In the genomic region with DNA sequence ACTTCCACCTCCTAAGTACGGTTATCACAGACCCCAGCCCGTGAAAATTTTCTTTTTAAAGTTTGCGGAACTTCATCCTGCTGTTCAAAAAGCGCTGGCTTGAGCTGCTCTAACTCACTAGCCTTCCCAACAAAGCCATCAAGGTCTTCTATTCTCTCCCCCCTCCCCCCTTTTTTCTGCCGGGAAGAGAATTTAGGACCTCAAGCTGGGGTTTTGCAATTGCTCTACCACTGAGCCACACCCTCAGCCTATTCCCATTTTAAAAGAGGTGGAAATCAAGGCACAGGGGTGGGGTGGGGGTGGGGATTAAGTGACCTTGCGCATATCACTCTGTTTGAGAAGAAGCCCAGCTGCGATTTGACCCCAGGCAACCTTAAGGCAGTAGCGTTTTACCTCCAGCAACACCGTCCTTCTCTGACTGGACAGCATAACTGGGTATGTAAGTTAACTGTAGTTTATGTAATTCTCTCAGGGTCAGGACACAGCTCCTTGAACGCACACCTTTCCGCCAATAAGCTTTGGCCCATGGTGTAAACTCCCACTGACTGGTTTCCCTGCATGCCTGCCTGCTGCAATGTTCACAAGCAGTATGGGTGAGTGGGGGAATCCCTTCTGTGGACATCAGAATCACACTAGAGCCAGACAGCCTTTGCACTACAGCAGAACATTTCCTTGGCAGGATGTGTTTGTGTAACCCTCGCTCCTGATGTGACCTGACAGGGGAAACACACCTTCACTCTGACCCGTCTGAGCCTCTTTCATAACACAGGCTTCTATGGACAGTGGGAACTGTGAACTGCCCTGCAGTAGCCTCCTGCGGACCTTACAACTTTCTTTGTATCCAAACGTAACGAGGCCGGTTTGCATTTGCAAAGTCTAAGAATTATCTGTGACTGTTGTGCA, we compare ENCODE assay signal across 30 mouse cellular contexts. TPM values are rescaled to one million over a fixed set of nuclear protein-coding genes. Genes with fewer than 3 reads are reported as not detected.
A peak's percentile ranks its signal among the peaks of the same experiment; 100 is the strongest.
DNase-seq lines count a peak whose midpoint lies in the region; ATAC-seq lines count a peak whose summit lies in the region.
"Had no signal": no experiment of that assay in that cellular context is flagged by ENCODE, and none has a peak within 500 bp of the region (broad histone marks: within the 10 kb centered on the region; RNA-seq: fewer than 3 reads in every experiment).

No protein-coding gene starts in this region.

- H3K27ac ChIP-seq in heart, embryonic 11.5 days (ENCODE audit: low read depth, low read length) = no peak overlapping the region
- peak overlapping the region; percentile 59 for H3K27ac ChIP-seq in liver, embryonic 16.5 days (ENCODE audit: low read length)
- 0 out of 2 replicates have a peak overlapping the region, but pooled peaks have one; percentile 12 for H3K27ac ChIP-seq in limb, embryonic 10.5 days
- H3K27ac ChIP-seq: embryonic facial prominence, embryonic 12.5 days; forebrain, embryonic 13.5 days; hindbrain, embryonic 13.5 days; kidney, postnatal 0 days; limb, embryonic 12.5 days; midbrain, embryonic 12.5 days had no signal

- no peaks in the 10 kb centered on the region for H3K27me3 ChIP-seq in heart, embryonic 11.5 days (ENCODE audit: control insufficient read depth, insufficient read depth, low read length)
- H3K27me3 ChIP-seq in liver, embryonic 16.5 days (ENCODE audit: control insufficient read depth, insufficient read depth, low read depth, low read length) = no peaks in the 10 kb centered on the region
- no peaks in the 10 kb centered on the region for H3K27me3 ChIP-seq in limb, embryonic 10.5 days (ENCODE audit: low read depth, poor library complexity, severe bottlenecking)
- H3K27me3 ChIP-seq: embryonic facial prominence, embryonic 12.5 days; forebrain, embryonic 13.5 days; limb, embryonic 12.5 days; Patski had no signal

- H3K9ac ChIP-seq in heart, embryonic 11.5 days (ENCODE audit: low read depth, low read length) = 0 out of 2 replicates have a peak overlapping the region, but pooled peaks have one; percentile 22
- no peak overlapping the region for H3K9ac ChIP-seq in liver, embryonic 16.5 days (ENCODE audit: low read depth, low read length)
- H3K9ac ChIP-seq: embryonic facial prominence, embryonic 12.5 days; forebrain, embryonic 13.5 days; hindbrain, embryonic 13.5 days; limb, embryonic 12.5 days; midbrain, embryonic 12.5 days had no signal

- H3K9me3 ChIP-seq in heart, embryonic 11.5 days (replicated peaks; ENCODE audit: control insufficient read depth, low read length) = no peaks in the 10 kb centered on the region
- H3K9me3 ChIP-seq in liver, embryonic 16.5 days (replicated peaks; ENCODE audit: control insufficient read depth, low read length) = no peaks in the 10 kb centered on the region
- H3K9me3 ChIP-seq in limb, embryonic 10.5 days (replicated peaks) = no peaks in the 10 kb centered on the region
- H3K9me3 ChIP-seq: embryonic facial prominence, embryonic 12.5 days; forebrain, embryonic 13.5 days; G1E; hindbrain, embryonic 13.5 days; limb, embryonic 12.5 days; midbrain, embryonic 12.5 days had no signal

- 32% methylated on average over 17 of the region's 17 CpGs for WGBS in heart, embryonic 11.5 days (ENCODE audit: insufficient replicate concordance)
- WGBS in liver, embryonic 16.5 days (ENCODE audit: insufficient replicate concordance) = 48% methylated on average over 17 of the region's 17 CpGs
- WGBS in limb, embryonic 10.5 days = 28% methylated on average over 17 of the region's 17 CpGs

- peak; percentile 5 for DNase-seq in adrenal gland, postnatal 10 days
- DNase-seq in adrenal gland, adult 2 months = no peak
- DNase-seq in heart, adult 9 months (ENCODE audit: low spot score in 2 of 2) = no peak
- no peak for DNase-seq in liver
- DNase-seq in limb, embryonic 10.5 days (ENCODE audit: low spot score) = no peak
- DNase-seq in urinary bladder, adult 2 months (ENCODE audit: low spot score) = no peak
- DNase-seq: adrenal gland, postnatal 14 days; cerebellum, postnatal 10 days; heart, postnatal 36 days; kidney, adult 18-20 months; lung, postnatal 14 days; retina, postnatal 1 day had no signal

- no peak overlapping the region for H3K4me3 ChIP-seq in heart, embryonic 11.5 days (ENCODE audit: low read depth, low read length)
- no peak overlapping the region for H3K4me3 ChIP-seq in liver, embryonic 16.5 days (ENCODE audit: low read depth, low read length)
- no peak overlapping the region for H3K4me3 ChIP-seq in limb, embryonic 10.5 days
- H3K4me3 ChIP-seq: embryonic facial prominence, embryonic 12.5 days; forebrain, embryonic 13.5 days; hindbrain, embryonic 13.5 days; limb, embryonic 12.5 days; midbrain, embryonic 12.5 days had no signal

- H3K36me3 ChIP-seq in heart, embryonic 11.5 days (ENCODE audit: control insufficient read depth, insufficient read depth, low read length) = no peaks in the 10 kb centered on the region
- no peaks in the 10 kb centered on the region for H3K36me3 ChIP-seq in liver, embryonic 16.5 days (ENCODE audit: control insufficient read depth, insufficient read depth)
- H3K36me3 ChIP-seq in limb, embryonic 10.5 days = no peaks in the 10 kb centered on the region
- H3K36me3 ChIP-seq: embryonic facial prominence, embryonic 12.5 days; G1E; hindbrain, embryonic 13.5 days; limb, embryonic 12.5 days; midbrain, embryonic 12.5 days had no signal

- ATAC-seq in heart, embryonic 11.5 days (replicated peaks; ENCODE audit: insufficient number of reproducible peaks, low FRiP score, low TSS enrichment) = no peak
- ATAC-seq in liver, embryonic 16.5 days (ENCODE audit: low read depth) = no peak
- ATAC-seq: activated CD4-positive, CD25-positive, alpha-beta regulatory T cell, adult 4 months; forebrain, embryonic 13.5 days; Patski had no signal

- peaks cover 8% of the 10 kb centered on the region for H3K4me1 ChIP-seq in heart, embryonic 11.5 days (ENCODE audit: control insufficient read depth, insufficient read depth, low read length)
- H3K4me1 ChIP-seq in liver, embryonic 16.5 days (ENCODE audit: control insufficient read depth, low read depth, low read length) = peaks cover 21% of the 10 kb centered on the region
- H3K4me1 ChIP-seq in limb, embryonic 10.5 days = peaks cover 28% of the 10 kb centered on the region

- H3K4me2 ChIP-seq in heart, embryonic 11.5 days = no peak overlapping the region
- no peak overlapping the region for H3K4me2 ChIP-seq in liver, embryonic 16.5 days (ENCODE audit: low read depth, low read length)
- H3K4me2 ChIP-seq: embryonic facial prominence, embryonic 12.5 days; forebrain, embryonic 13.5 days; hindbrain, embryonic 13.5 days; limb, embryonic 12.5 days; midbrain, embryonic 12.5 days had no signal

RNA-seq across cellular contexts. Expression of a gene that starts 3.3 kb away (rescaled TPM):
- total RNA-seq in adrenal gland, postnatal 10 days (2021) = 100 to 1,000 TPM in 1 of 2 experiments, 10 to 100 TPM in 1; 92.7 to 116 TPM
- 100 to 1,000 TPM; 102 to 108 TPM for total RNA-seq in adrenal gland, adult 2 months (2021)
- polyA plus RNA-seq in adrenal gland, adult 2 months (2012; rRNA removed) = 111 and 123 TPM in 2 replicates
- 25.0 and 31.5 TPM in 2 replicates for polyA plus RNA-seq in heart, embryonic 11.5 days (2014; fragmentation: Nextera tagmentation; extraction: Ambion mirVana)
- polyA plus RNA-seq in liver, embryonic 16.5 days (2015; fragmentation: Nextera tagmentation; extraction: Ambion mirVana) = 9.5 and 10.8 TPM in 2 replicates
- 21.4 and 25.2 TPM in 2 replicates for polyA plus RNA-seq in limb, embryonic 10.5 days (2016; fragmentation: Nextera tagmentation; extraction: Ambion mirVana)
- 30.8 and 58.8 TPM in 2 replicates for polyA plus RNA-seq in urinary bladder, adult 2 months (2012; rRNA removed)

RNA-seq across cellular contexts. Expression of a gene that starts 13.7 kb away (rescaled TPM):
- total RNA-seq in adrenal gland, postnatal 10 days (2021) = 10 to 100 TPM; 33.0 to 42.3 TPM
- total RNA-seq in adrenal gland, adult 2 months (2021) = 10 to 100 TPM; 16.5 to 26.6 TPM
- polyA plus RNA-seq in adrenal gland, adult 2 months (2012; rRNA removed) = 50.4 and 52.8 TPM in 2 replicates
- 20.5 and 25.0 TPM in 2 replicates for polyA plus RNA-seq in heart, embryonic 11.5 days (2014; fragmentation: Nextera tagmentation; extraction: Ambion mirVana)
- polyA plus RNA-seq in liver, embryonic 16.5 days (2015; fragmentation: Nextera tagmentation; extraction: Ambion mirVana) = 3.4 and 3.6 TPM in 2 replicates
- polyA plus RNA-seq in limb, embryonic 10.5 days (2016; fragmentation: Nextera tagmentation; extraction: Ambion mirVana) = 14.2 and 16.6 TPM in 2 replicates
- 23.6 and 26.8 TPM in 2 replicates for polyA plus RNA-seq in urinary bladder, adult 2 months (2012; rRNA removed)

RNA-seq across cellular contexts. Expression of a gene that starts 26.6 kb away (rescaled TPM):
- total RNA-seq in adrenal gland, postnatal 10 days (2021) = 10 to 100 TPM; 92.5 to 96.7 TPM
- 100 to 1,000 TPM in 1 of 2 experiments, 10 to 100 TPM in 1; 98.9 to 107 TPM for total RNA-seq in adrenal gland, adult 2 months (2021)
- polyA plus RNA-seq in adrenal gland, adult 2 months (2012; rRNA removed) = 121 and 150 TPM in 2 replicates
- 10.4 and 11.6 TPM in 2 replicates for polyA plus RNA-seq in heart, embryonic 11.5 days (2014; fragmentation: Nextera tagmentation; extraction: Ambion mirVana)
- 4.0 and 5.3 TPM in 2 replicates for polyA plus RNA-seq in liver, embryonic 16.5 days (2015; fragmentation: Nextera tagmentation; extraction: Ambion mirVana)
- polyA plus RNA-seq in limb, embryonic 10.5 days (2016; fragmentation: Nextera tagmentation; extraction: Ambion mirVana) = 11.7 and 12.0 TPM in 2 replicates
- polyA plus RNA-seq in urinary bladder, adult 2 months (2012; rRNA removed) = 79.0 and 83.3 TPM in 2 replicates

RNA-seq across cellular contexts. Expression of a gene that starts 33.6 kb away (rescaled TPM):
- 10 to 100 TPM; 38.1 to 39.7 TPM for total RNA-seq in adrenal gland, postnatal 10 days (2021)
- 10 to 100 TPM; 33.4 to 33.8 TPM for total RNA-seq in adrenal gland, adult 2 months (2021)
- 29.4 and 35.9 TPM in 2 replicates for polyA plus RNA-seq in adrenal gland, adult 2 months (2012; rRNA removed)
- polyA plus RNA-seq in heart, embryonic 11.5 days (2014; fragmentation: Nextera tagmentation; extraction: Ambion mirVana) = 141 and 158 TPM in 2 replicates
- polyA plus RNA-seq in liver, embryonic 16.5 days (2015; fragmentation: Nextera tagmentation; extraction: Ambion mirVana) = 25.6 and 26.2 TPM in 2 replicates
- 224 and 248 TPM in 2 replicates for polyA plus RNA-seq in limb, embryonic 10.5 days (2016; fragmentation: Nextera tagmentation; extraction: Ambion mirVana)
- 40.1 and 48.5 TPM in 2 replicates for polyA plus RNA-seq in urinary bladder, adult 2 months (2012; rRNA removed)

RNA-seq across cellular contexts. Expression of a gene that starts 37.0 kb away (rescaled TPM):
- total RNA-seq in adrenal gland, postnatal 10 days (2021) = not detected
- total RNA-seq in adrenal gland, adult 2 months (2021) = not detected
- polyA plus RNA-seq in adrenal gland, adult 2 months (2012; rRNA removed) = not detected in 2 replicates
- polyA plus RNA-seq in heart, embryonic 11.5 days (2014; fragmentation: Nextera tagmentation; extraction: Ambion mirVana) = 0.54 and 0.63 TPM in 2 replicates
- polyA plus RNA-seq in liver, embryonic 16.5 days (2015; fragmentation: Nextera tagmentation; extraction: Ambion mirVana) = 0.09 TPM in 1 of 2 replicates, not detected in the other
- polyA plus RNA-seq in limb, embryonic 10.5 days (2016; fragmentation: Nextera tagmentation; extraction: Ambion mirVana) = 1.1 and 1.3 TPM in 2 replicates
- polyA plus RNA-seq in urinary bladder, adult 2 months (2012; rRNA removed) = 0.06 TPM in 1 of 2 replicates, not detected in the other
- total RNA-seq: adrenal gland, postnatal 14 days; G1E; gastrocnemius, adult 8-10 months; heart, postnatal 36 days; layer of hippocampus, postnatal 25 days; megakaryocyte, adult 5-6 weeks; monocyte, adult 5-6 weeks had no signal
- polyA plus RNA-seq: activated CD4-positive, CD25-positive, alpha-beta regulatory T cell, adult 4 months; heart, embryonic 14.5 days; large intestine, adult 2 months; spleen, adult 2 months had no signal
